Mouse (Mus musculus): ENCODE results near the gene Gcm1.

The Gcm1 gene

DNA sequence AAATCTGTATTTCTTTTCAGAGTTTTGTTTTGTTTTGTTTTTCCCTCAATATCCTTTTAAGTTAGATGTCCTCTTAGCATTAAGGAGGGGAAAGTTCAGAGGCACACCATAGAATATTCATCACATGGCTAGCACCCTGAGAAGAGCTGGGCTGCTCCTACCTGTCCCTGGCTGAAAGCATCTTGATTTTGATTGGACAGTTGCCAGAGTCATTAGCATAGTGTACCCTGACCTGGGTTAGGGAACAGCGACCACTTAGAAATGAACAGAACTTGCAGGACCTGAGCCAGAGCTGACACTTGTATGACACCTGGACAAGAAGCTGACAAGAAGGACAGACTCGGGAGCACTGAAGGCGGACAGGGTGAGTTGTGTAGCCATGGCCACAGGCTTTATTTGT, at the start of gene Gcm1:
Gene Gcm1, plus strand, starts transcription at position 248 of the 400 bp plus-strand sequence.
- no peak for DNase-seq

DNA sequence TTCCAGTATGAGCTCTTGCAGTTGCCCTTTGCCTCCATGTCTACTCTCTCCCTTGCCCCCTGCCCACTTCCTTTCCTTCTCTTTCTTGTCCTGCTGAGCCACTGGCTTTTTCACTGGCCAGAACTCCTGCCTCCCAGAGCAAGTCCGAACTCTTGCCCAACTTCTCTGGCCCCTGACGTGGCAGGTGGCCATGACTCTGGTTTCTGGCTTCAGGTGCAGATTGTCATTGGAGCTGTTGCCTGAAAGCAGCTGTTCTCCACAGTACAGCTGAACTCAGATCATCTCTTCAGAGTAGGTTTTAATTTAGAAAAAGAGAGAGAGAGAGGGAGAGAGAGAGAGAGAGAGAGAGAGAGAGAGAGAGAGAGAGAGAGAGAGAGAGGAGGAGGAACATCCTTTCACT, 48.4 kb upstream of the Gcm1 start:
- DNase-seq, result no peak

DNA sequence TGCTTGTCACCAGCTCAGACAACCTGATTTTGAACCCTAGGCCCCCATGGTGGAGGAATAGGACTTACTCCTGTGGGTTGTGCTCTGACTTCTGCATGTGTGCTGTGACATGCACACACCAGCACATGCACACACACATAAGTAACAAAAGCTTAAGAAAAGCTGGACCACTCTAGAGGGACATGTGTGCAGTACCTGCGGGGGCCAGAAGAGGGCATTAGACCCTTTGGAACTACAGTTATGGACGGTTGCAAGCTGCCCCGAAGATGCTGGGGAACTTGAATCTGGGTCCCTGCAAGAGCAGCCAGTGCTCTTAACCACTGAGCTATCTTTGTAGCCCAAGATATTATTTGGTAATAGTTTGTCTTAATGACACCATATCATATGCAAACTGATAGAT, 46.2 kb upstream of the Gcm1 start:
- DNase-seq, result peak; percentile 40 to 52

DNA sequence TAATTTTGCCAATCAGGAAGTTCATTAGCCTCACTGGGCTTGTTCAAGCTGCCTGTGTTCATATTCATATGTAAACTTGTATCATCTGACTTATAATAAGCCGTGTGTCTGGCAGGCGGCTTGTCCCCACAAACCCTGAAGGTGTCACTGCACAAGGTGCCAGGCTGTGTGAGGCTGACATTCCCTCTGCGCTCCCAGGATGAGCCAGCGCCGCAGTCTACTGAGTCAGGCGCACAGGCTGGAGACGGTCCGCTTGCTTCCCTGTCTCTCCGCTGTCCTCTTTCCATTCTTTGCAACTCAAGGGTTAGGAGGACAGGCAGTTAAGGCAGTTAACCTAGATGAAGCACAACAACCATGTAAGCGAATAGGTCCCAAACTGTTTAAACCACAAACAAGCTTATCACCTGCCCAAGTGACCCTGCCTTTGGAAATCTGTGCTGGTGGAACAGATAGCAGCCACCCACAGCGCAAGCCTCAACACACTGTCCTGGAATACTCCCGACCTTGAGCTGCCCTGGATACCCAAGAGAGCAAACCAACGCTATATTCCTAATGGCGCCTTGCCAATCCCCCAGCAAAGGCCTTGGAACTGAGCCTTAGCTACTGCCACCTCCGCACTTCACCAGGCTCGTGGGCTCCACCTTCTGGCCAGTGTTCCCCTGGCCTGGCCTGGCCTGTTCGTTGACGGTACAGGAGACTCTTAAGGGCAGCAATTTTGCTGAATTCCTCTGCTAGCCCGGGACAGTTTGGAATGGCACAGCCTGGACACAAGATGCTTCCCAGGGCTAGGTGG, 45.3 kb upstream of the Gcm1 start:
- peak; percentile 68 to 75 for DNase-seq

DNA sequence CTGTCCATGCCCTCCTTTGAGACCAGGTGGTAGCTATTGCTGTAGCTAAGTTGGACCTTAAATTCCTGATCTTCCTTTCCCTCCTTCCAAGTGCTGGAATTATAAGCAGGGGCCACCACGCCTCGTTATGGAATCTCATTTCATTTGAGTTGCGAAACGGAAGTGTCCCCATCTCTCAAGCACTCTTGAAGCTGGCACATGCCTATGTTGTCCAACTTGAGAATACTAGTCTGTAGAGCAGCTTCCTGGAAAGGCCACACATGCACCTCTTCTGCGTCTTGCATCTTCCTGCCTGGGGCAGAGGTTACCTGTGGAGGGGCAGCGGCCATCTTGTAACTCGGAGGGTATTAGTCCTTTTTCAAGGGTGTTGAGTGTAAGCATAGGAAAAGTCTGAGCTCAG, 42.3 kb upstream of the Gcm1 start:
- DNase-seq, result no peak

DNA sequence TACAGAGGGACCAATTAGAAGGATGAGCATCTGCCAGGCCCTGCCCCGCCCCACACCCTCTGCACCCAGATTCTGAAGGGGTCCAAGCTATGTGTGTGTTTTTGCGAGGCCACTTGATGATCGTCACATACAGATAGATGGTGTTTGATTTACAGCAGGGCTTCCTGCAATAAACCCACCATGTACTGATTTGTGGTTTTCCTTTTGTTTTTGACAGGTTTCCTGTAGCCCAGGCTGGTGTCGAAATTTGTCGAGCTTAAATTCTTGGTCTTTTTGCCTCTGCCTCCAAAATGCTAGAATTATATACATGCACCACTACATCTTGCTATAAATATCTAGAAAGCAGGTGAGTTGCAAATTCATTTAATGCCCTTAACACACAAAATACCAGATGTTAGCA, 41.5 kb upstream of the Gcm1 start:
- DNase-seq, result no peak

DNA sequence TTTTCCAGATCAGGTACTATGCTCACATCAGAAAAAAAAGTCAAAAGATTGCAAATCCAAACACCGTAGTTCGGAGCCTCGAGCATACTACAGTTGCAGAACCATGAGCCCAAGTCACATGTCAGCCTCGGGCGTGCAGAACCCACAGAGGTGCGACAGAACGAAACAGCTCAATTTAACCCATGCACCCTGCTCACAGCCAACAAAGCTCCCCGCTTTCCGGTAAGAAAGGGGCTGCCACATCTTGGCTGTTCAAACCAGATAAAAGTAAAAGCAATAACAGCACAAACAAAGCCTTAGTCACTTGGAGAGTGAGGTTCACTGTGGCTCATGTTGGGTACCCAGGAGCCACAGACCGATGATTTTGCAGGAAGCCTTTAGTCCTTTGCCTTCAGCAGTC, 41.0 kb upstream of the Gcm1 start:
- DNase-seq, result peak in 1 of 2 experiments; percentile 23

DNA sequence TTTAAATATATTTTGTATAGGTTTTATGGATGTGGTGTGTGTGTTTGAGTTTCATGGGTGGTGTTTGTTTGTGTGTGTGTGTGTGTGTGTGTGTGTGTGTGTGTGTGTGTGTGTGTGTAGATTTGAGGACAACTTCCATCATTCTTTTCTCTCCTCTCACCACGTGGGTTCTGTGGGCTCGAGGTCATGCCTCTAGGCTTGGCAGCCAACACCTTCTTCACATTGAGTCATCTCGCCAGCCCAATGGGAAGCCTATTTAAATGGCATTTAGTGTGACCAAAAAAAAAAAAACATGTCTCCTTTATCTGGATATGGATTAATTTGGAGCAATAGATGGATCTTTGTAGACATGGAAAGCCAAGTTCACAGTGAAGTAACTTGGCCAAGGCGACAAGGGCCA, 39.7 kb upstream of the Gcm1 start:
- DNase-seq, result no peak

DNA sequence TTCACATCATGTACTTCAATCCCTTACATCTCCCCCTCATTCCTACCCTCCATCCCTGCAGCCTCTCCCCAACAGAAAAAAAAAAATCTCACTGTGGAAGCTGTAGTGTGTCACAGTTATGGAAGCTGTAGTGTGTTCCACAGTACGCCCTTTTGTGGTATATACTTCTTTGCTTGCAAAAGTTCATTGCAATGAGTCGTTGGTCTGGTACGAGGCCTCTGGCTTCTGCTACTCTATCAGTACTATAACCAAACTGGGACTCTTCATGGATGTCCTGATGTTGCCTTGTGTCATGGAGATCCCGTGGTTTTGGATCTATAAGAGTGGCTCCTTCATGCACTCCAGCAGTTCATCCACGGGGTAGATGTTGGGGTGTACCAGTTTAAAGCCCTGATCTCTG, 39.0 kb upstream of the Gcm1 start:
- no peak for DNase-seq

DNA sequence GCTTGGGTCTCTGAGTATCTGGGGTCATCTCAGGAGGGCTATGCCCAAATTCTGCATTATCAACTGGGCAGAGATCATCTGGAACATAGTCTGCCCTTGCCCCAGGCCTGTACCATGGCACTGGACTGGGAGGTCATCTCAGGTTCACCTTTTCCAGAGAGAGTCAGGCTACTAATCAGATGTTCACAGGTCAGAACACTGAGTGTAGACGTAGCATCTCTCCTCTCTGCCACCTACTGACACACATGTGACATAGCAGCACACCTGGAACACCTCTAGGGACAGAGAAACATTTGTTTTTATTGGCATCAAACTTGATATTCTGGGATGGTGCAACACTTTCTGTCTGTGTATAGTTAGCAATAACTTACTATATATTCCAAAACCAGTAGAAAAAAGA, 37.9 kb upstream of the Gcm1 start:
- DNase-seq, result no peak

DNA sequence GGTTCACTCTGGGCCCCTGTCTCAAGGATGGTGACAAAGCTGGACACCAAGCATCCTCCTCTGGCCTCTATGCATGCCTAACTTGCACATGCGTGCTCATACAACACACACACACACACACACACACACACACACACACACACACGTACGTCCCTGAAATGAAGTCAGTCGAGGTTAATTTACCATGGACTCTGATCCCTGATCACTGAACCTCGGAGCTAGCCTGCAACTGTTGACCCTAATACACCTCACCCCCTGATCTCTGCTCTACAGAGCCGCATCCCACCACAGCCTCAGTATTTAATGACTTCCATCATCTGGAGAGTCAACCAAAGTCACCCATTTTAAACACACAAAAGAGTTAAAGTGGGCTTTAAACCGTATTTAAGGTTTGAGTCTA, 35.9 kb upstream of the Gcm1 start:
- DNase-seq, result no peak

DNA sequence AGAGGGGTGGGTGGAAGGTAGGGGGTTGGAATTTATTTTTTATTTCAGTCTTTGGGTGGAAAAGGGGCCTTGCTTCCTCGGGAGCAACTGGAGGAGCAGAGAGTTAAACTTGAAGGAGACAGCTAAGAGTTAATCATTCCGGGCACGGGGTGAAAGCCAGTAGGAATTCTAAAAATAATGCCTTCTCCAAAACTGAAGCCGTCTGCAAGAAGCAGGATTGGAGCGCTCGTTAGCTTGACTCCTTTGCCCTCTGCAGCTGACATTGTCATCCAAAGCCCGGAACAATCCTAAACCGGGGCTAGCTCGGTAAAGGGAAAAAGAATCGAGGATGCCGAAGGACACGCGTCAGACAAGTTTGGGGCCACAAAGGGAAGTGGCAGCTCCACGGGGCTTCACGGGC, 35.4 kb upstream of the Gcm1 start:
- DNase-seq, result no peak

DNA sequence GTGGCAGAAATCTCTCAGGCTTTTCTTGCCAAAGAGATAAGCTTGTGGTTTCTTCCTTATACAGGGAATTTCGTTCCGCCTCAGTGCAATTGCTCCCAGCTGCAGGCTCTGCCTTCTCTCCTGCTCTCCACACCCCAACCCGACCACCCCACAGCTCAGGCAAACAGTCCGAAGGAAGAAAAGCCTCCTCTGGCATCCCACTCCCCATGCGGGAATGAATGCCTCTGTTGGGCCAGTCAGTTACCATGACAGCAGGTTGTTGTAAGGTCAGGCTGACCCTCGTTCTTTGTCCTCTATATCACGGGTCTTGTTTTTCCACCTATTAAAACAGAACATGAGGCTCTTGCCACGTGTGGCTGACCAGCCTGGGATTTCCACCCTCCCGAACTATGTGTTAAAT, 30.5 kb upstream of the Gcm1 start:
- no peak for DNase-seq

DNA sequence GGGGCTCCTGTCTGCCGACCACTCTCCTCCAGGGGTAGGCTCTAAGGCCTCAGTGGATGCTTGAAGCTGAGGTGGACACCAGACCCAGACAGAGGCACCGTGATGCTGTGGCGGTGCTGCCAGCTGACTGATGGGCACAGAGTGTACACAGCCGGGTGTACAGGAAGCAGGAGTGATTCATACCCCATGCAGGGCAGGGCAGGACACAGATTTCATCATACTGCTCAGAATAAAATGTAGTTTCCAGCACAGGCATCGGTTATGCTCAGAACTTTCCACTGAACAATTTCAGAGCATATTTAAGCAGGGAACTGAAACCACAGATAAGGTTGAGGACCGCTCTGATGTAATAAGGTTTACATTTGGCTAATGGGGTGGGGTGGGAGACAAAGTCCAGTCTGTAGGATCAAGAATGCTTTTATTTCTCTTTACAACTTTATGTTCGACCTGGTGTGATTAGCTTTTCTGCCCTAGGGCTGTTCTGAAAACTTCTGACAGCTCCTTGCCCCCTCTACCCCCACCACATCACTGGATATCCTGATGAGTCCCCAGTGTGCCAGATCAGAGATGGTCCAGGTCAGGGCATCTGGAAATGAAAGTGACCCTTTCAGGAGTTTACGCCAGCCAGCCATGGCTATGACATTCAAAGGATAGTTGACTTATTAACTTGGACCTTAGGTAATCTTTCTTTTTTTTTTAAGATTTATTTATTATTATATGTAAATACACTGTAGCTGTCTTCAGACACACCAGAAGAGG, 29.4 kb upstream of the Gcm1 start:
- DNase-seq, result no peak

DNA sequence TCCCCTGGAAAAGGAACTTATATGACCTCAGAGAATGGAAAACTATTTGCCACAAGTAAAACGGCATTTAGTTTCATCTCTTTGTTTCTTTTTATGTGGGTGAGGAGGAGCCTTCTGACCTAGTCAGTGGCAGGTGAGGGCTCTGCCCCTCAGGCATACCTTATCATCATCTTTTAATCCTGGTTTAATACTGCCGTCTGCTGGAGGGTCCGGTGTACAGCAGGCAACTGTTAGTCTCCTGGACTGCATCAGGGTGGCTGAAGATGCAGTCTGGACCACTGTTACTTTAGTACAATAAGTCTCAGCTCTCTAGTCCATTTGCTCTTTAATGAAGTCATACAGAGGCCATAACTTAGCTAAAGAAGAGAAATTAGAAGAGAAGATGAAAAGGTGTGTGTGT, 26.9 kb upstream of the Gcm1 start:
- DNase-seq, result peak; percentile 38 to 57

DNA sequence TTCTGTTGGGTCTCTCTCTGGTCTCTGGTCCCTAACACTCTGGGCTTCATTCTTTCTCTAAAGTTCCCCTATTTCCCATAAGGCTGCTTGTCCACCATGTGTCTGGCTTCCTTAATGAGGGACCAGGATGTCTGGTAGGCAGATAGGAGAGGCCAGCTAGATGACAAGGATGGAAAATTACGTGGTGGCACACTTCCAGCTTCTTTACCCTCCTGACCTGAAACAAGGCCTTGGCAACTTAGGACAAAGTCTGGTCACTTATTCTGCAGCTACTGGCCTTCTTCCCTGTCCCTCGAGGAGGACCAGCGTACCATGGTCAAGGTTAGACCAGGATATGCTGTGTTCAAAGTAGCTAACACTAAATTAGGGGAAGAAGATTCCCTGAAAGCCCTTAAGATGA, 24.6 kb upstream of the Gcm1 start:
- no peak for DNase-seq

DNA sequence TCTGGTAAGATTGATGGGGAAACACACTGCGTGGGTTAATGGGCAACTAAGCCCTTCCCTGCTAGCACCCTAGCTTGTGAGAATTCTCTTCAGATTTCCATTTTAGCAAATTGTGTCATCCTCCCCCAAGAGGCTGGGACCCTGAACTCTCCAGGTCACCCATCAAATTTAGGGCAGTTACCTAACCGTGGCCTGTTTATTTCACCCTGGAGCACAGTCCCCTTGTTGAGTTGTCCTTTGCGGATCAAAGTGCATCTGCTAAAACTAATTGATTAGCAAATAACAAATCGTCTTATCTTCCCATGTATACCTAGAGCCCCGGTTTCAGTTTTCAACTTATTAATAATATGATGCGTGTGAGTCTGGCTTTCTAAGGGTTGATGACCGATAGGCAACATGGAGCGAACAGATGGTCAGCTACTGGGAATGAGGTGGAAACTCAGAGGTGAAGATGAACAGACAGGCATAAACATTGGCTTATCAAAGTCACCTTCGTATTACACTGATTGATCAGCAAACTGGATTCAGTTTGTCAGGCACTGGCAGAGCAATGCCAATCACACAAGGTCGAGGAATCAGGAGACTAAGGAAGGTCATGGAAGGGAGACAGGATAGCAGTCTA, 20.8 kb upstream of the Gcm1 start:
- no peak for DNase-seq

DNA sequence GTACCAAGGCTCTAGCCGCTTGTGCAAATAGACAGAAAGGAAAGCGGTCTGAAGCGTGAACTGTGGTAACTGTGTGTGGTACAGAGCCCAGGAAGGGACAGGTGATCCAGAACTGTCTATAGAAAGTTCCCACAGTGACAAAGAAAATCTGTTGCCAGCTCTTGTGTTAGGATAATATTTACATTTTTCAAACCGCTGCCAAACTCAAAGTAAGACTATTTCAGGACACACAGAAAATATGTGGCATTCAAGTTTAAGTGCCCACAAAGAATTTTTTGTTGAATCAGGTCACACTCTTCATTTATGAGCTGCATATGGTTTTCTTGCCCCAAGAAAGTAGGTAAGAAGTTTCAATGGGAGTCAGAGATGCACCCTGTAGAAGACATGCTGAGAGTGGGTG, 18.8 kb upstream of the Gcm1 start:
- DNase-seq, result no peak

DNA sequence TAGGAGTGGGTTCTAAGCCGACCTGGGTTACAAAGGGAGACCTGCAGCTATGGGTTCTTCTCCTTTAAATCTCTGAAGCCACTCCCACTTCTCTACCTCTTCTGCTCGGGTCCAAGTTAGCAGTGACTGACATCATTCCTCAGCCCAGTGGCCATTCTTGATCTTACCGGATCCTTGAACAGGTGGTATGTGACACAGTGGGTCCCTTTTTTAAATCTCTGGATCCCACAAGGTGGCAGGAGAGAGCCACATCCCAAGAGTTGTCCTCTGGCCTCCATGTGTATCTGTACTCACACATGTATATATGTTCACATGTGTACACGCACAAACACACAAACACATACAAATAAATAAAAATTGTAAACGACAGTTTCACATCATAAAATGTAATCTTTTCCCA, 16.4 kb upstream of the Gcm1 start:
- DNase-seq, result no peak

DNA sequence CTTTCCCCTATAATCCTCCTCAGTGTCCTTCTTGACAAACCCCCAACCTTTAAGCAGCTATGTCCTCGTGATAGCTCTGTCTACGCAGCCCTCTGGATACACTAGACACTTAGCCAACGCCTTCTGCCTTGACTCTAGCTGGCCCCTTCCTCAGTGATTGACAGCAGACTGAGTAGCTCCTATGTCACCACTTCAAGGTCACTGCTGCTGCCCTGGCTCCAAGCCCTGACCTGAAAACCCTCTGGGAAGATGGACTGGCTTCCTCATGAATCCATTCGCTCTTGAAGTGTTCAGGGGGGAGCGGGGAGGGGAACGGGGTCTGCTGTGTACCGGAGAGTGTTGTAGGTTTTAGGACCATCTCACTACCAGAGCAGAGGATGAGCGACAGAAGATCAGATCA, 15.9 kb upstream of the Gcm1 start:
- DNase-seq, result no peak

DNA sequence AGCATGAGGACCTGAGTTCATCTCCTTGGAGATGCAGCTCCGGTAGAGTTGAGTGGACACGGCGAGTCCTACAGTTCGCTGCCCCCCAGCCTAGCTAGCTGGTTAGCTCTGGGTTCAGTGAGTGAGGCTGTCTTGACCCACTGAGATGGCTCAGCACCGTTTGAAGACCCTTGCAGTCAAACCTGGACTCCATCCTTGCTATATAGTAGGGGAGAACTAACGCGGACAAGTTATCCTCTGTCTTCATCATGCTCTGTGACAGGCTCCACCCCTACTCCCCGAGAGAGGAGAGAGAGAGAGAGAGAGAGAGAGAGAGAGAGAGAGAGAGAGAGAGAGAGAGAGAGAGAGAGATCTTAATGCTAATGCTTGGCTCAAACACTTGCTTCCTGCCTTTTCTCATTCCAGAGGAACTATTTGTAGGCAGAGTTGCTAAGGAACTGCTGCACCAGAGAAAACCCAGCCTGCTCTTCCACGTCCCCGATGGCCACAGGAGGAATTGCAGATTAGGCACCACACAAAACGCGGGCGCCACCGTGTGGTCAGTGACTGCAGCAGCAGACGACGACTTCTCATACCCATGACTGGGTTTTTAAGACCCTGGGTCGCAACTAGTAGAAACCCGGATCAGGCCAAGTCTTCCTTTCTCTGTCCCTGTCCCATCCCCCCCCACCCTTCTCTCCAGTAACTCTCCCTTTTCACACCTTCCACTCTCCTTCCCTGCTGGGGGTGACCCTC, 12.8 kb upstream of the Gcm1 start:
- DNase-seq, result peak; percentile 70 to 76

DNA sequence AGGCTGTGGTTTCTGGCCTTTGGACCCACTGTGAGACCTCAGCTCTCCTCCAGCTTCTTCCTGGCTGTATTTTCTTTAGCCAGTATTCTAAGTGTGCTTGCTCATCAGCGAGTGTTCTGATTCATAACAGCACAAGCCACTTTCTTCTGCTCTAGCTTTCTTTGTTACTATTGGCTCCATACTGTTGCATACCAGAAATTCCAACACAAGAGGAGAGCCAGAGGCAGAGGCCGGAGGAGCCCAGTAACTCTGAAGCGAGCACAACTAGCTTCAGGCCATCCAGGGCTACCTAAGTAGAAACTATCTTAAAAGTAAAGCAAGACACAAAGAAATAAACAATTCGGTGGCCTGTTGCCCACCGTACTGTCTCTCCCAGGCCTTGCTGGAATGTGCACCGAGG, 6.6 kb upstream of the Gcm1 start:
- no peak for DNase-seq

DNA sequence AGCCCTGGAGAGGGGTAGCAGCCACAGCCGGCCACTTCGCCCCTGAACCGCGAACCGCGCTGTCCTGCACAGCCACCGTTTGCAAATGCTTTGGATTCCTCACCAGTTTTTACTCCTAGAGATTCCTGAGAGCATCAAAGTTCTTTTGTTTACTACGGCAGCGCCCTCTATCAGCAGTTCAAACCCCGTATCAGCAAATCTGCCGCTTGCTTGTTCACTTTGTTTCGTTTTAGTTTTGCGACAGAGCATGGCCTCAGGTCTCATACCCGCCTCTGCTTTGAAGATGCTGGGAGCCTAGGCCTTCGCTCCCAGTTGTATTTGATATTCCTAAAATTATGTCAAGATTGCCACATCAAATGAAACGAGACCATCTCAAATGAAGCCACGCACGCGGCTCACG, 5.0 kb upstream of the Gcm1 start:
- DNase-seq, result peak; percentile 32 to 40

All from thymus, postnatal 36 days (tissue).